Mouse (Mus musculus) liver, embryonic 16.5 days (tissue): ENCODE data around the gene Nkg7. TPM values are rescaled to one million over a fixed set of nuclear protein-coding genes. Genes with fewer than 3 reads are reported as not detected.

Experiments used
- ATAC-seq: fragments of 200-750 bp; cut with Nextera tagmentation; 2 replicates; pipeline ENCODE4 v1.8.0; 2017; ENCODE audit warnings: low read depth, mild to moderate bottlenecking, moderate number of reproducible peaks, moderate library complexity
- H3K27ac ChIP-seq: fragments of 300-500 bp; sonication (generic); 2 replicates; pipeline ENCODE4 v1.5.1; 2014; ENCODE audit warnings: mild to moderate bottlenecking, low read length
- H3K27me3 ChIP-seq: fragments of 300-500 bp; sonication (generic); 2 replicates; pipeline ENCODE4 v1.6.1; 2014; ENCODE audit warnings: low read depth, low read length, mixed read lengths; ENCODE audit not compliant: control insufficient read depth, insufficient read depth
- H3K36me3 ChIP-seq: fragments of 300-500 bp; sonication (generic); 2 replicates; pipeline ENCODE4 v1.6.1; 2014; ENCODE audit warnings: mild to moderate bottlenecking; ENCODE audit not compliant: control insufficient read depth, insufficient read depth
- H3K4me1 ChIP-seq: fragments of 300-500 bp; sonication (generic); 2 replicates; pipeline ENCODE4 v1.6.1; 2014; ENCODE audit warnings: low read depth, low read length, mixed read lengths; ENCODE audit not compliant: control insufficient read depth
- H3K4me2 ChIP-seq: fragments of 300-500 bp; sonication (generic); 2 replicates; pipeline ENCODE4 v1.6.1; 2014; ENCODE audit warnings: low read depth, low read length, mixed read lengths
- H3K4me3 ChIP-seq: fragments of 300-500 bp; sonication (generic); 2 replicates; pipeline ENCODE4 v1.5.1; 2014; ENCODE audit warnings: low read depth, mild to moderate bottlenecking, low read length
- H3K9ac ChIP-seq: fragments of 300-500 bp; sonication (generic); 2 replicates; pipeline ENCODE4 v1.6.1; 2014; ENCODE audit warnings: low read depth, low read length
- H3K9me3 ChIP-seq: fragments of 300-500 bp; sonication (generic); replicated peaks from 2 replicates; pipeline ENCODE4 v1.6.1; 2016; ENCODE audit warnings: low read length; ENCODE audit not compliant: control insufficient read depth
- WGBS: fragments of 180-500 bp; shearing (Covaris S2); extraction: QIAGEN DNeasy Blood & Tissue Kit; methylation state at CpG from one replicate; pipeline ENCODE4 v1.1.7; 2014; ENCODE audit not compliant: insufficient replicate concordance; 5-methylcytosine and 5-hydroxymethylcytosine counted together
- polyA plus RNA-seq: library from polyadenylated mRNA; unstranded; fragments of >200 nt; fragmentation: Nextera tagmentation; extraction: Ambion mirVana; gene quantifications from 2 replicates; pipeline ENCODE4 v1.2.1, GENCODE M21; 2015

The Nkg7 gene
- polyA plus RNA-seq, 1 experiment from 2014 or later = 16.3 TPM

GRCm38 (mm10) chr7:43453599-43454355 lies 16.9 kb downstream of the Nkg7 start:
- no peak overlapping the region for H3K4me2 ChIP-seq
- peaks cover 13% of the 10 kb centered on the region for H3K36me3 ChIP-seq
- ATAC-seq = no peak
- H3K27ac ChIP-seq = no peak overlapping the region
- WGBS = 71% methylated on average over 14 of the region's 14 CpGs
- no peak overlapping the region for H3K9ac ChIP-seq
- H3K27me3 ChIP-seq = no peaks in the 10 kb centered on the region
- H3K4me3 ChIP-seq = no peak overlapping the region
- no peaks in the 10 kb centered on the region for H3K9me3 ChIP-seq
- H3K4me1 ChIP-seq = no peaks in the 10 kb centered on the region; the same call in 1 of the 2 replicates

GRCm38 (mm10) chr7:43454371-43454770 lies 17.5 kb downstream of the Nkg7 start:
- no peak overlapping the region for H3K27ac ChIP-seq
- H3K4me2 ChIP-seq = no peak overlapping the region
- H3K4me1 ChIP-seq = no peaks in the 10 kb centered on the region; the same call in 1 of the 2 replicates
- ATAC-seq = no peak
- peaks cover 13% of the 10 kb centered on the region for H3K36me3 ChIP-seq
- no peak overlapping the region for H3K4me3 ChIP-seq
- H3K27me3 ChIP-seq = no peaks in the 10 kb centered on the region
- 56% methylated on average over 6 of the region's 6 CpGs for WGBS
- H3K9ac ChIP-seq = no peak overlapping the region
- H3K9me3 ChIP-seq = no peaks in the 10 kb centered on the region

- Histone ChIP-seq H3K4me3 (no peak within 1 kb of the TSS), H3K4me2 (no peak within 1 kb of the TSS), H3K27ac (no peak within 1 kb of the TSS), H3K9me3 (no peaks in the 10 kb centered on the region), H3K4me1 (peaks cover 19% of the 10 kb centered on the region), H3K36me3 (no peaks in the 10 kb centered on the region), H3K27me3 (no peaks in the 10 kb centered on the region), H3K9ac (no peak within 1 kb of the TSS)
- WGBS = 65% methylated on average over 4 of the region's 4 CpGs
- no peak for ATAC-seq
Measured at GRCm38 (mm10) chr7:43462851-43463250, 26.0 kb downstream of the Nkg7 start, which contains the start of gene Vsig10l. Vsig10l (plus strand) TSS chr7:43463151.

GRCm38 (mm10) chr7:43463976-43464375 lies 27.1 kb downstream of the Nkg7 start:
- Histone ChIP-seq H3K4me1 (peaks cover 19% of the 10 kb centered on the region), H3K9me3 (no peaks in the 10 kb centered on the region), H3K4me2 (no peak overlapping the region), H3K27me3 (no peaks in the 10 kb centered on the region), H3K36me3 (no peaks in the 10 kb centered on the region), H3K4me3 (no peak overlapping the region), H3K9ac (no peak overlapping the region), H3K27ac (no peak overlapping the region)
- ATAC-seq = no peak
- WGBS = 49% methylated on average over 7 of the region's 7 CpGs

- WGBS = 9% methylated on average over 35 of the region's 35 CpGs
- ATAC-seq = no peak
- Histone ChIP-seq H3K27me3 (no peaks in the 10 kb centered on the region), H3K9ac (peak overlapping the region; percentile 58; the same call in 1 of the 2 replicates), H3K27ac (no peak overlapping the region), H3K4me1 (peaks cover 19% of the 10 kb centered on the region), H3K4me2 (peak overlapping the region; percentile 81), H3K4me3 (peak overlapping the region; percentile 52), H3K36me3 (no peaks in the 10 kb centered on the region), H3K9me3 (no peaks in the 10 kb centered on the region)
Measured at GRCm38 (mm10) chr7:43464864-43465343, 28.0 kb downstream of the Nkg7 start.

- Histone ChIP-seq H3K27ac (0 out of 2 replicates have a peak overlapping the region, but pooled peaks have one; percentile 12), H3K4me2 (peak overlapping the region; percentile 81), H3K9ac (peak overlapping the region; percentile 58; the same call in 1 of the 2 replicates), H3K4me1 (peaks cover 19% of the 10 kb centered on the region), H3K4me3 (peak overlapping the region; percentile 52), H3K27me3 (no peaks in the 10 kb centered on the region), H3K9me3 (no peaks in the 10 kb centered on the region), H3K36me3 (no peaks in the 10 kb centered on the region)
- peak; percentile 89 for ATAC-seq
- 0% methylated on average over 33 of the region's 33 CpGs for WGBS
Measured at GRCm38 (mm10) chr7:43465344-43466098, 28.6 kb downstream of the Nkg7 start.

- Histone ChIP-seq H3K27me3 (no peaks in the 10 kb centered on the region), H3K9ac (peak overlapping the region; percentile 45), H3K4me2 (peak overlapping the region; percentile 81), H3K36me3 (no peaks in the 10 kb centered on the region), H3K9me3 (no peaks in the 10 kb centered on the region), H3K4me1 (peaks cover 19% of the 10 kb centered on the region), H3K27ac (no peak overlapping the region), H3K4me3 (peak overlapping the region; percentile 52)
- WGBS = under 1% methylated on average over 33 of the region's 33 CpGs
- peak; percentile 53 for ATAC-seq
Measured at GRCm38 (mm10) chr7:43466099-43466694, 29.3 kb downstream of the Nkg7 start.

GRCm38 (mm10) chr7:43470373-43470772 lies 33.5 kb downstream of the Nkg7 start:
- Histone ChIP-seq H3K4me1 (peaks cover 9% of the 10 kb centered on the region), H3K36me3 (no peaks in the 10 kb centered on the region), H3K27ac (no peak overlapping the region), H3K27me3 (peaks cover under 1% of the 10 kb centered on the region), H3K9me3 (no peaks in the 10 kb centered on the region), H3K4me2 (no peak overlapping the region), H3K9ac (no peak overlapping the region), H3K4me3 (no peak overlapping the region)
- WGBS = 35% methylated on average over 8 of the region's 8 CpGs
- no peak for ATAC-seq
